Mouse (Mus musculus): Measurements from ENCODE around the gene Exoc4. TPM values are rescaled to one million over a fixed set of nuclear protein-coding genes. Genes with fewer than 3 reads are reported as not detected.

The Exoc4 gene
- polyA plus RNA-seq, 1 experiment, result 3.3 TPM

DNA sequence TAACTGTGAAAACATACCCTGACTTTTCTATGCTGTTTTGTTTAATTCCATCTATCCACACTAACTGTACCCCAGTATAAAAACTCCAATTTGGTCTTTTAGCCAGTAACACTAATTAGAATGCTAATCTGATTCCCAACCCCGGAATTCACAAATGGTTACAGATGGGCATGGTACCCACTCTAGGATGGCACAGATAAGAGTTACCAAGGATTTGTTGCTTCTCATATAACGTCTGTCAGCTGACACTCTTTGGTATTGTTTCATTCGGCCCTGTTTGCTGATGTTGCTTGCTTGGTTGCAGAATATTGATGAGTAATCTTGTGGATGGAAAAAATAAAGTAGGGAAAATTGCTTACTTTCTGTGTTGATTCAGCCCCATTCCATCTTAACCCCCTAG, 462.9 kb downstream of the Exoc4 start:
- TF ChIP-seq CTCF (IDR thresholded peaks at IDR 0.05; ENCODE audit: extremely low read depth, insufficient read length, insufficient replicate concordance, low read depth, low read length) (no peak), POLR2A (IDR thresholded peaks at IDR 0.05; ENCODE audit: low read depth, low read length) (no peak)
- Histone ChIP-seq H3K36me3 (ENCODE audit: control insufficient read depth, insufficient read depth, low read length) (no peaks in the 10 kb centered on the region), H3K27ac (ENCODE audit: insufficient read depth, low read depth, low read length) (no peak overlapping the region), H3K4me3 (ENCODE audit: low read depth, low read length) (no peak overlapping the region), H3K4me1 (ENCODE audit: control insufficient read depth, insufficient read depth, insufficient read length, low read length) (no peaks in the 10 kb centered on the region), H3K27me3 (ENCODE audit: control insufficient read depth, insufficient read depth, low read length) (no peaks in the 10 kb centered on the region)
- 76% methylated on average over 3 of the region's 3 CpGs for WGBS

DNA sequence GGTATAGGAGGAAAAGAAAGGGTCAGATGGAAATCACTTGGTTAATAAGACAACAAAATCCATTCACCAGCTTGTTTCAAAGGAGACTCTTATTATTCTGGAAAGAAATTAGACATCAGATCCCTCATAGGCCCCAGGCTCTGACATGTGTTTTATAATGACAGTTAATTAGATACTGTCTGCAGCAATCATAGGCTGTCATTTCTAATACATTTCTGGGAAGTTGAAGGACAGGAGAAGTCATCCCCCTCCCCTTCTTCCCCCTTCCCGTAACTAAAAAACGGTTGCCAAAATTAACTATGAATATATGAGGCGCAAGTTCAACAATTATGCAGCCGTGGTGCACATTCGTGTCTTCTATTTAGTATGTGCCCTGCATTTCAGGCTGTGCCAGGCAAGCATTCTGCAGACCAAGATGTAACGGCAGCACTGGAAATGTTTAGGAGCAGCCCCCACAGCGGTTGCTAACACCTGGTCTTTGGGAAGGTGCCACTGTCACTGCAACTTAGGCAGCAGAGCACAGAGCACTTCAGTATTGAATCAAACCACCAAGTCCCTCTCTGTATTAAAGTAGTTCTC, 463.7 kb downstream of the Exoc4 start:
- no peak for TF ChIP-seq POLR2A (IDR thresholded peaks at IDR 0.05; ENCODE audit: low read depth, low read length)
- TF ChIP-seq CTCF (IDR thresholded peaks at IDR 0.05; ENCODE audit: extremely low read depth, insufficient read length, insufficient replicate concordance, low read depth, low read length), result no peak
- H3K36me3 ChIP-seq (ENCODE audit: control insufficient read depth, insufficient read depth, low read length), result no peaks in the 10 kb centered on the region
- no peaks in the 10 kb centered on the region for H3K27me3 ChIP-seq (ENCODE audit: control insufficient read depth, insufficient read depth, low read length)
- WGBS, result 89% methylated on average over 7 of the region's 7 CpGs
- H3K4me1 ChIP-seq (ENCODE audit: control insufficient read depth, insufficient read depth, insufficient read length, low read length), result no peaks in the 10 kb centered on the region
- H3K4me3 ChIP-seq (ENCODE audit: low read depth, low read length), result no peak overlapping the region
- no peak overlapping the region for H3K27ac ChIP-seq (ENCODE audit: insufficient read depth, low read depth, low read length)

DNA sequence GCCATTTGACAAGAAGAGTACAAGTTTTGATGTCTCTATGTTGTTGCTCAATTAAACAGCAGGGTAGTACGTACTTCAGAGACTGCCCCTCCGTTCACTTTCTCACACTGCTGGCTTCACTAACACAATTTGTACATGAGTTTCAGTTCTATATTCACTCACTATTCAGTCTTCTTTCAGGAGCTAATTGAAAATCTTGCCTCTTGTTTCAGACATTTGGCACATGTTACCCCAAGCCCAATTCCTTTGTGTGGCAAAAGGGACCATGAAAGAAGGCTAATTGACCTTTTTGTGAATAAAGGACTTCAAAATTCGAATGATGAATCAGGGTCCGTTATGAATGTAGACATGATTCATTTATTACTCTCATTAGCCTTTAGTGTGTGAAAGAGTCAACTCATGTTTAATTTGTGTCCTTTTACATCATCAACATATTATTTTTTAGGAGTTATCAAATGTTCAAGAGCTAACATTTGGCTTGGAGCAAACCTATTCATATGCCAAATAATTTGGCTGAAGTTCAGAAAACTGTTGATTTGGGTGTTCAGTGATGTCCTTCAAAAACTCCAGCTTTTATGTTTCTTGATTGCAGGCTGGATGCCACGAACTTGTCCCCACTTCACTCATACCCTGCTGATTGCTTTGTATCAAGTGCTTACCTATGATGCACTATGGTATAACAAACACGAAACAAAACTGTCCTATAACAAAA, 467.5 kb downstream of the Exoc4 start:
- no peak for TF ChIP-seq CTCF (IDR thresholded peaks at IDR 0.05; ENCODE audit: extremely low read depth, insufficient read length, insufficient replicate concordance, low read depth, low read length)
- Histone ChIP-seq H3K4me1 (ENCODE audit: control insufficient read depth, insufficient read depth, insufficient read length, low read length) (no peaks in the 10 kb centered on the region), H3K27ac (ENCODE audit: insufficient read depth, low read depth, low read length) (no peak overlapping the region), H3K27me3 (ENCODE audit: control insufficient read depth, insufficient read depth, low read length) (no peaks in the 10 kb centered on the region), H3K4me3 (ENCODE audit: low read depth, low read length) (no peak overlapping the region), H3K36me3 (ENCODE audit: control insufficient read depth, insufficient read depth, low read length) (no peaks in the 10 kb centered on the region)
- 81% methylated on average over 6 of the region's 6 CpGs for WGBS

DNA sequence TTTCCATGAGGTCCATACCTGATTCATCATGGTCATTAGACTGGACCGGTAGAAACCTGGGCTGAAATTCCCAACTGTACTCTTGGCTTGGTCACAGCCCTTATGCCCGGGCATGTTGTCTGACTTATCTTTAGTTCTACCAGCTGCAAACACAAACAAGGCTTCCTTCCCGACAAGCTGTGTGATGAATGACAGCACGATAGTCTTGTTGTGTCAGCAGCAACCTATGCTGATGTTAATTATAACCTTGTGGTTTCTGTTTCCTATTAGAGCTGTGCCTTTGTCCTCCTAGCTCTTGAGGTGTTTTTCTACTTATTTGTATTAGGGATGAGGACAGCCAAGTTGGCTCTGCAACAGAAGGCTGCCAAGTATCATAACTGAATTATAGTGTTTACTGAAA, 472.3 kb downstream of the Exoc4 start:
- Histone ChIP-seq H3K4me1 (ENCODE audit: control insufficient read depth, insufficient read depth, insufficient read length, low read length) (no peaks in the 10 kb centered on the region), H3K36me3 (ENCODE audit: control insufficient read depth, insufficient read depth, low read length) (no peaks in the 10 kb centered on the region), H3K27ac (ENCODE audit: insufficient read depth, low read depth, low read length) (no peak overlapping the region), H3K4me3 (ENCODE audit: low read depth, low read length) (no peak overlapping the region), H3K27me3 (ENCODE audit: control insufficient read depth, insufficient read depth, low read length) (no peaks in the 10 kb centered on the region)
- WGBS, result 63% methylated on average over 4 of the region's 4 CpGs
- TF ChIP-seq POLR2A (IDR thresholded peaks at IDR 0.05; ENCODE audit: low read depth, low read length) (no peak), CTCF (IDR thresholded peaks at IDR 0.05; ENCODE audit: extremely low read depth, insufficient read length, insufficient replicate concordance, low read depth, low read length) (no peak)

GRCm38 (mm10) chr6:33722811-33723210, 473.9 kb downstream of the Exoc4 start:
- WGBS, result 91% methylated on average over 2 of the region's 2 CpGs
- Histone ChIP-seq H3K27me3 (ENCODE audit: control insufficient read depth, insufficient read depth, low read length) (no peaks in the 10 kb centered on the region), H3K4me1 (ENCODE audit: control insufficient read depth, insufficient read depth, insufficient read length, low read length) (no peaks in the 10 kb centered on the region), H3K27ac (ENCODE audit: insufficient read depth, low read depth, low read length) (no peak overlapping the region), H3K36me3 (ENCODE audit: control insufficient read depth, insufficient read depth, low read length) (no peaks in the 10 kb centered on the region), H3K4me3 (ENCODE audit: low read depth, low read length) (no peak overlapping the region)
- TF ChIP-seq CTCF (IDR thresholded peaks at IDR 0.05; ENCODE audit: extremely low read depth, insufficient read length, insufficient replicate concordance, low read depth, low read length) (no peak), POLR2A (IDR thresholded peaks at IDR 0.05; ENCODE audit: low read depth, low read length) (no peak)

DNA sequence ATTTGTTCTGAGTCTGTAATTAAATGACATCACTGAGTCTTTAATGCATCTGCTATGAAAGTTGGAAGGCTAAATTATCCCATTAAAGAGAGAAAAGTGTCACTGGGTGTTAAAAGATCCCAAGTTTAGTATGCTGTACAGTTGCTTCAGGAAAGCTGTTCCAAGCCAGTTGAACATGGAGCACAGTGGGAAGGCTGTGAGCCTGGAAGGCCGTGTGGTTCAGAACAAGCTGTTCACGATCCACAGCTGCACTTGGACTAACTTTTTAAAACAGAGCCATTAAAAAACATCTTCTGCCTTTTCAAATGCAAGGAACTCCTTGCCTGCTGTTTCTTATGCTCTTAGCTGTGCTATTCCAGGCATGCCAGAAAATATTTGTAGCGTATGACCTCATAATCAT, 475.7 kb downstream of the Exoc4 start:
- whole genome bisulfite sequencing, result 80% methylated on average over 3 of the region's 3 CpGs
- H3K27ac ChIP-seq (ENCODE audit: insufficient read depth, low read depth, low read length), result no peak overlapping the region
- H3K4me1 ChIP-seq (ENCODE audit: control insufficient read depth, insufficient read depth, insufficient read length, low read length), result no peaks in the 10 kb centered on the region
- no peaks in the 10 kb centered on the region for H3K27me3 ChIP-seq (ENCODE audit: control insufficient read depth, insufficient read depth, low read length)
- H3K36me3 ChIP-seq (ENCODE audit: control insufficient read depth, insufficient read depth, low read length), result no peaks in the 10 kb centered on the region
- TF ChIP-seq CTCF (IDR thresholded peaks at IDR 0.05; ENCODE audit: extremely low read depth, insufficient read length, insufficient replicate concordance, low read depth, low read length) (no peak), POLR2A (IDR thresholded peaks at IDR 0.05; ENCODE audit: low read depth, low read length) (no peak)
- no peak overlapping the region for H3K4me3 ChIP-seq (ENCODE audit: low read depth, low read length)

DNA sequence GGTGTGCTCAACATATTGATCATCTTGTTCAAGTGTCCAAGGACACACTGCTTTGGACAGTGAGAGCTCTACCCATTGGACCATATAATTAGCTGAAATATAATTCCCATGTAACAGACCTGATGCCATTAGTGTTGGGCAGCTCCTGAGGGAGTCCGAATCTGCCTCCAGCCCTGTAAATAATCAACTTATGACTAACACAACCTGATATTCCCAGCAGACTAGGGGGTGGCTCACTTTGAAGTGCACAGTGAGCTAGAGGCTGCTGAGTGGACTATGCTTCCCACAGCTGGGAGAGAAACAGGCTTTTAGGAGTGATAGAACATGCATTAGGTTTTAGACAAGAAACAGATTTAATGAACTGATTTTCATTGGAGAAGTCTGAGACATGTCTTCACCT, 478.4 kb downstream of the Exoc4 start:
- no peaks in the 10 kb centered on the region for H3K36me3 ChIP-seq (ENCODE audit: control insufficient read depth, insufficient read depth, low read length)
- TF ChIP-seq CTCF (IDR thresholded peaks at IDR 0.05; ENCODE audit: extremely low read depth, insufficient read length, insufficient replicate concordance, low read depth, low read length) (no peak), POLR2A (IDR thresholded peaks at IDR 0.05; ENCODE audit: low read depth, low read length) (no peak)
- H3K27ac ChIP-seq (ENCODE audit: insufficient read depth, low read depth, low read length), result no peak overlapping the region
- H3K27me3 ChIP-seq (ENCODE audit: control insufficient read depth, insufficient read depth, low read length), result no peaks in the 10 kb centered on the region
- H3K4me3 ChIP-seq (ENCODE audit: low read depth, low read length), result no peak overlapping the region
- WGBS, result 21% methylated on average over 1 of the region's 1 CpGs
- H3K4me1 ChIP-seq (ENCODE audit: control insufficient read depth, insufficient read depth, insufficient read length, low read length), result no peaks in the 10 kb centered on the region

All from small intestine, adult 2 months (tissue).